Mouse (Mus musculus): ENCODE results near the gene Pi4ka.
"Not testable (repeated sequence)": the region's sequence is repeated elsewhere in the genome, so short reads cannot be mapped to it uniquely, and the experiment has no call there.

The Pi4ka gene

GRCm38 (mm10) chr16:17232794-17233701 lies 173.1 kb downstream of the Pi4ka start, which contains the start of gene Hic2:
Gene Hic2 (plus strand): TSS chr16:17233572.
- peak; percentile 72 for DNase-seq (ENCODE audit: low spot score)

GRCm38 (mm10) chr16:17231523-17231922 lies 174.6 kb downstream of the Pi4ka start:
- DNase-seq (ENCODE audit: low spot score), result not testable (repeated sequence)
